Mouse (Mus musculus): ENCODE data around the gene Pih1d1. TPM values are rescaled to one million over a fixed set of nuclear protein-coding genes. Genes with fewer than 3 reads are reported as not detected.

Pih1d1 gene
- polyA plus RNA-seq, 1 experiment = 56.2 TPM

GRCm38 (mm10) chr7:45155590-45155989 lies 1.5 kb downstream of the Pih1d1 start:
- Histone ChIP-seq H3K4me3 (ENCODE audit: insufficient read depth, low read length) (no peak overlapping the region), H3K4me1 (ENCODE audit: control insufficient read depth, insufficient read depth, low read length) (no peaks in the 10 kb centered on the region), H3K27ac (ENCODE audit: insufficient read depth, low read length) (no peak overlapping the region)
- TF ChIP-seq CTCF (IDR thresholded peaks at IDR 0.05; ENCODE audit: borderline replicate concordance, insufficient read depth, low read length) (no peak), POLR2A (IDR thresholded peaks at IDR 0.05; ENCODE audit: low read depth, low read length) (no peak; the same call in 1 of the 2 replicates)

GRCm38 (mm10) chr7:45156206-45156605 lies 2.1 kb downstream of the Pih1d1 start:
- TF ChIP-seq POLR2A (IDR thresholded peaks at IDR 0.05; ENCODE audit: low read depth, low read length) = no peak
- TF ChIP-seq CTCF (IDR thresholded peaks at IDR 0.05; ENCODE audit: borderline replicate concordance, insufficient read depth, low read length) = no peak
- Histone ChIP-seq H3K27ac (ENCODE audit: insufficient read depth, low read length) (no peak overlapping the region), H3K4me3 (ENCODE audit: insufficient read depth, low read length) (no peak overlapping the region), H3K4me1 (ENCODE audit: control insufficient read depth, insufficient read depth, low read length) (no peaks in the 10 kb centered on the region)

GRCm38 (mm10) chr7:45157459-45157858 lies 3.4 kb downstream of the Pih1d1 start:
- TF ChIP-seq POLR2A (IDR thresholded peaks at IDR 0.05; ENCODE audit: low read depth, low read length) (no peak), CTCF (IDR thresholded peaks at IDR 0.05; ENCODE audit: borderline replicate concordance, insufficient read depth, low read length) (no peak)
- Histone ChIP-seq H3K4me1 (ENCODE audit: control insufficient read depth, insufficient read depth, low read length) (no peaks in the 10 kb centered on the region), H3K4me3 (ENCODE audit: insufficient read depth, low read length) (no peak overlapping the region), H3K27ac (ENCODE audit: insufficient read depth, low read length) (no peak overlapping the region)

- H3K4me3 ChIP-seq (ENCODE audit: insufficient read depth, low read length) = no peak overlapping the region
- TF ChIP-seq CTCF (IDR thresholded peaks at IDR 0.05; ENCODE audit: borderline replicate concordance, insufficient read depth, low read length) = no peak
- no peak for TF ChIP-seq POLR2A (IDR thresholded peaks at IDR 0.05; ENCODE audit: low read depth, low read length)
- H3K27ac ChIP-seq (ENCODE audit: insufficient read depth, low read length) = no peak overlapping the region
Observed at GRCm38 (mm10) chr7:45158991-45159390, 4.9 kb downstream of the Pih1d1 start.

GRCm38 (mm10) chr7:45160316-45160800 lies 6.3 kb downstream of the Pih1d1 start:
- H3K4me1 ChIP-seq (ENCODE audit: control insufficient read depth, insufficient read depth, low read length) = no peaks in the 10 kb centered on the region
- no peak overlapping the region for H3K27ac ChIP-seq (ENCODE audit: insufficient read depth, low read length)
- TF ChIP-seq CTCF (IDR thresholded peaks at IDR 0.05; ENCODE audit: borderline replicate concordance, insufficient read depth, low read length) (no peak), POLR2A (IDR thresholded peaks at IDR 0.05; ENCODE audit: low read depth, low read length) (no peak)
- no peak overlapping the region for H3K4me3 ChIP-seq (ENCODE audit: insufficient read depth, low read length)

More at GRCm38 (mm10) chr7:45158991-45159390, 4.9 kb downstream of the Pih1d1 start:
- no peaks in the 10 kb centered on the region for H3K4me1 ChIP-seq (ENCODE audit: control insufficient read depth, insufficient read depth, low read length)

- Histone ChIP-seq H3K27ac (ENCODE audit: insufficient read depth, low read length) (no peak overlapping the region), H3K4me1 (ENCODE audit: control insufficient read depth, insufficient read depth, low read length) (no peaks in the 10 kb centered on the region), H3K4me3 (ENCODE audit: insufficient read depth, low read length) (no peak overlapping the region)
- TF ChIP-seq POLR2A (IDR thresholded peaks at IDR 0.05; ENCODE audit: low read depth, low read length) (no peak), CTCF (IDR thresholded peaks at IDR 0.05; ENCODE audit: borderline replicate concordance, insufficient read depth, low read length) (no peak)
Observed at GRCm38 (mm10) chr7:45160866-45161265, 6.8 kb downstream of the Pih1d1 start.

- TF ChIP-seq CTCF (IDR thresholded peaks at IDR 0.05; ENCODE audit: borderline replicate concordance, insufficient read depth, low read length) (peak; percentile 96), POLR2A (IDR thresholded peaks at IDR 0.05; ENCODE audit: low read depth, low read length) (no peak)
- H3K4me3 ChIP-seq (ENCODE audit: insufficient read depth, low read length) = peak overlapping the region; percentile 27; the same call in 1 of the 2 replicates
- H3K27ac ChIP-seq (ENCODE audit: insufficient read depth, low read length) = no peak overlapping the region
- no peaks in the 10 kb centered on the region for H3K4me1 ChIP-seq (ENCODE audit: control insufficient read depth, insufficient read depth, low read length)
Observed at GRCm38 (mm10) chr7:45161612-45162473, 7.7 kb downstream of the Pih1d1 start.

GRCm38 (mm10) chr7:45162551-45162950 lies 8.4 kb downstream of the Pih1d1 start:
- Histone ChIP-seq H3K27ac (ENCODE audit: insufficient read depth, low read length) (no peak overlapping the region), H3K4me1 (ENCODE audit: control insufficient read depth, insufficient read depth, low read length) (no peaks in the 10 kb centered on the region), H3K4me3 (ENCODE audit: insufficient read depth, low read length) (no peak overlapping the region)
- no peak for TF ChIP-seq POLR2A (IDR thresholded peaks at IDR 0.05; ENCODE audit: low read depth, low read length)
- no peak for TF ChIP-seq CTCF (IDR thresholded peaks at IDR 0.05; ENCODE audit: borderline replicate concordance, insufficient read depth, low read length)

- Histone ChIP-seq H3K4me1 (ENCODE audit: control insufficient read depth, insufficient read depth, low read length) (no peaks in the 10 kb centered on the region), H3K4me3 (ENCODE audit: insufficient read depth, low read length) (no peak overlapping the region), H3K27ac (ENCODE audit: insufficient read depth, low read length) (no peak overlapping the region)
- TF ChIP-seq POLR2A (IDR thresholded peaks at IDR 0.05; ENCODE audit: low read depth, low read length) (no peak), CTCF (IDR thresholded peaks at IDR 0.05; ENCODE audit: borderline replicate concordance, insufficient read depth, low read length) (no peak)
Observed at GRCm38 (mm10) chr7:45162996-45163615, 9.0 kb downstream of the Pih1d1 start.

Measured in embryonic fibroblast, embryonic 13.5 days (primary cell).